Mouse (Mus musculus): ENCODE measurements around the gene 4930583I09Rik. TPM values are rescaled to one million over a fixed set of nuclear protein-coding genes. Genes with fewer than 3 reads are reported as not detected.

The 4930583I09Rik gene
- polyA plus RNA-seq, 1 experiment, result not detected

GRCm38 (mm10) chr17:64827482-64827881 is 8.4 kb downstream of the 4930583I09Rik start:
- DNase-seq (ENCODE audit: low read depth), result no peak
- TF ChIP-seq CTCF (IDR thresholded peaks at IDR 0.05; ENCODE audit: borderline replicate concordance, extremely low read depth, insufficient read depth, insufficient read length) (no peak), POLR2A (IDR thresholded peaks at IDR 0.05; ENCODE audit: borderline replicate concordance, extremely low read depth, insufficient read depth, insufficient read length, poor library complexity, severe bottlenecking) (no peak)

GRCm38 (mm10) chr17:64826843-64827242 is 9.0 kb downstream of the 4930583I09Rik start:
- DNase-seq (ENCODE audit: low read depth), result no peak
- TF ChIP-seq POLR2A (IDR thresholded peaks at IDR 0.05; ENCODE audit: borderline replicate concordance, extremely low read depth, insufficient read depth, insufficient read length, poor library complexity, severe bottlenecking) (no peak), CTCF (IDR thresholded peaks at IDR 0.05; ENCODE audit: borderline replicate concordance, extremely low read depth, insufficient read depth, insufficient read length) (no peak)

GRCm38 (mm10) chr17:64822561-64822960 is 13.3 kb downstream of the 4930583I09Rik start:
- no peak for DNase-seq (ENCODE audit: low read depth)
- TF ChIP-seq POLR2A (IDR thresholded peaks at IDR 0.05; ENCODE audit: borderline replicate concordance, extremely low read depth, insufficient read depth, insufficient read length, poor library complexity, severe bottlenecking) (no peak), CTCF (IDR thresholded peaks at IDR 0.05; ENCODE audit: borderline replicate concordance, extremely low read depth, insufficient read depth, insufficient read length) (no peak)

- DNase-seq (ENCODE audit: low read depth), result no peak
- TF ChIP-seq CTCF (IDR thresholded peaks at IDR 0.05; ENCODE audit: borderline replicate concordance, extremely low read depth, insufficient read depth, insufficient read length) (no peak), POLR2A (IDR thresholded peaks at IDR 0.05; ENCODE audit: borderline replicate concordance, extremely low read depth, insufficient read depth, insufficient read length, poor library complexity, severe bottlenecking) (no peak)
Measured at GRCm38 (mm10) chr17:64820841-64821593, 14.9 kb downstream of the 4930583I09Rik start.

- no peak for TF ChIP-seq POLR2A (IDR thresholded peaks at IDR 0.05; ENCODE audit: borderline replicate concordance, extremely low read depth, insufficient read depth, insufficient read length, poor library complexity, severe bottlenecking)
- TF ChIP-seq CTCF (IDR thresholded peaks at IDR 0.05; ENCODE audit: borderline replicate concordance, extremely low read depth, insufficient read depth, insufficient read length), result no peak
- no peak for DNase-seq (ENCODE audit: low read depth)
Measured at GRCm38 (mm10) chr17:64816298-64816697, 19.6 kb downstream of the 4930583I09Rik start.

GRCm38 (mm10) chr17:64815806-64816205 is 20.1 kb downstream of the 4930583I09Rik start:
- TF ChIP-seq POLR2A (IDR thresholded peaks at IDR 0.05; ENCODE audit: borderline replicate concordance, extremely low read depth, insufficient read depth, insufficient read length, poor library complexity, severe bottlenecking), result no peak
- TF ChIP-seq CTCF (IDR thresholded peaks at IDR 0.05; ENCODE audit: borderline replicate concordance, extremely low read depth, insufficient read depth, insufficient read length), result no peak
- DNase-seq (ENCODE audit: low read depth), result peak; percentile 25

- TF ChIP-seq POLR2A (IDR thresholded peaks at IDR 0.05; ENCODE audit: borderline replicate concordance, extremely low read depth, insufficient read depth, insufficient read length, poor library complexity, severe bottlenecking), result no peak
- TF ChIP-seq CTCF (IDR thresholded peaks at IDR 0.05; ENCODE audit: borderline replicate concordance, extremely low read depth, insufficient read depth, insufficient read length), result no peak
- no peak for DNase-seq (ENCODE audit: low read depth)
Measured at GRCm38 (mm10) chr17:64813568-64813967, 22.3 kb downstream of the 4930583I09Rik start.

GRCm38 (mm10) chr17:64806035-64806589 is 29.8 kb downstream of the 4930583I09Rik start:
- TF ChIP-seq CTCF (IDR thresholded peaks at IDR 0.05; ENCODE audit: borderline replicate concordance, extremely low read depth, insufficient read depth, insufficient read length), result no peak
- TF ChIP-seq POLR2A (IDR thresholded peaks at IDR 0.05; ENCODE audit: borderline replicate concordance, extremely low read depth, insufficient read depth, insufficient read length, poor library complexity, severe bottlenecking), result no peak
- DNase-seq (ENCODE audit: low read depth), result no peak

GRCm38 (mm10) chr17:64804375-64805124 is 31.3 kb downstream of the 4930583I09Rik start:
- DNase-seq (ENCODE audit: low read depth), result peak; percentile 89
- TF ChIP-seq CTCF (IDR thresholded peaks at IDR 0.05; ENCODE audit: borderline replicate concordance, extremely low read depth, insufficient read depth, insufficient read length) (no peak), POLR2A (IDR thresholded peaks at IDR 0.05; ENCODE audit: borderline replicate concordance, extremely low read depth, insufficient read depth, insufficient read length, poor library complexity, severe bottlenecking) (no peak)

GRCm38 (mm10) chr17:64802956-64803275 is 33.0 kb downstream of the 4930583I09Rik start:
- no peak for TF ChIP-seq POLR2A (IDR thresholded peaks at IDR 0.05; ENCODE audit: borderline replicate concordance, extremely low read depth, insufficient read depth, insufficient read length, poor library complexity, severe bottlenecking)
- TF ChIP-seq CTCF (IDR thresholded peaks at IDR 0.05; ENCODE audit: borderline replicate concordance, extremely low read depth, insufficient read depth, insufficient read length), result no peak

GRCm38 (mm10) chr17:64802168-64802955 is 33.5 kb downstream of the 4930583I09Rik start:
- peak; percentile 66 for DNase-seq (ENCODE audit: low read depth)
- TF ChIP-seq POLR2A (IDR thresholded peaks at IDR 0.05; ENCODE audit: borderline replicate concordance, extremely low read depth, insufficient read depth, insufficient read length, poor library complexity, severe bottlenecking) (no peak), CTCF (IDR thresholded peaks at IDR 0.05; ENCODE audit: borderline replicate concordance, extremely low read depth, insufficient read depth, insufficient read length) (no peak)

More at GRCm38 (mm10) chr17:64802956-64803275, 33.0 kb downstream of the 4930583I09Rik start:
- DNase-seq (ENCODE audit: low read depth), result no peak

All from brain, embryonic 14.5 days (tissue).